Mouse (Mus musculus): Measurements from ENCODE around the gene Akap5. TPM values are rescaled to one million over a fixed set of nuclear protein-coding genes. Genes with fewer than 3 reads are reported as not detected.

Akap5 gene
- total RNA-seq, 2 experiments from 2014 or later = 58.6 to 66.5 TPM

Other genes with a start within 250 kb of the Akap5 start
- gene Esr2, start 147.6 kb upstream of the Akap5 start, total RNA-seq (2021) = under 1 TPM; 0.28 to 0.37 TPM
- gene Tex21, start 78.1 kb upstream of the Akap5 start, total RNA-seq (2021) = not detected
- 10 to 100 TPM; 41.1 to 44.9 TPM for gene Mthfd1, start 69.6 kb upstream of the Akap5 start, total RNA-seq (2021)
- gene Zbtb25, start 44.7 kb downstream of the Akap5 start, total RNA-seq (2021) = 10 to 100 TPM; 20.2 to 21.4 TPM
- 1 to 10 TPM; 7.0 to 8.3 TPM for gene Zbtb1, start 45.4 kb downstream of the Akap5 start, total RNA-seq (2021)
- gene Hspa2, start 79.3 kb downstream of the Akap5 start, total RNA-seq (2021) = 100 to 1,000 TPM; 106 to 116 TPM
- 1 to 10 TPM in 1 of 2 experiments, under 1 TPM in 1; 0.92 to 1.5 TPM for gene Ppp1r36, start 92.6 kb downstream of the Akap5 start, total RNA-seq (2021)
- 10 to 100 TPM; 23.2 to 27.5 TPM for gene Plekhg3, start 206.0 kb downstream of the Akap5 start, total RNA-seq (2021)

All from layer of hippocampus, postnatal 25 days (tissue).